Mouse (Mus musculus) kidney, postnatal 0 days (tissue): ENCODE results near the gene Coa7. TPM values are rescaled to one million over a fixed set of nuclear protein-coding genes. Genes with fewer than 3 reads are reported as not detected.
A peak's percentile ranks its signal among the peaks of the same experiment; 100 is the strongest.

Source experiments
- ATAC-seq: fragments of 200-750 bp; cut with Nextera tagmentation; replicated peaks from 2 replicates; pipeline ENCODE4 v1.8.0; 2017; ENCODE audit warnings: low read depth, moderate number of reproducible peaks, moderate TSS enrichment, moderate library complexity; ENCODE audit not compliant: low FRiP score
- DNase-seq: peaks from one replicate; pipeline ENCODE4 v3.0.0-alpha.2; 2016; ENCODE audit warnings: low spot score
- H3K27ac ChIP-seq: fragments of 300-500 bp; sonication (generic); 2 replicates; pipeline ENCODE4 v1.5.1; 2014; ENCODE audit warnings: mild to moderate bottlenecking
- H3K27me3 ChIP-seq: fragments of 300-500 bp; sonication (generic); 2 replicates; pipeline ENCODE4 v1.6.1; 2014; ENCODE audit warnings: low read length, mixed read lengths; ENCODE audit not compliant: insufficient read depth
- H3K36me3 ChIP-seq: fragments of 300-500 bp; sonication (generic); 2 replicates; pipeline ENCODE4 v1.6.1; 2014; ENCODE audit warnings: low read length, mixed read lengths; ENCODE audit not compliant: insufficient read depth
- H3K4me1 ChIP-seq: fragments of 300-500 bp; sonication (generic); replicated peaks from 2 replicates; pipeline ENCODE4 v1.6.1; 2014; ENCODE audit warnings: antibody characterized with exemption, low read length, mixed read lengths; ENCODE audit not compliant: insufficient read depth
- H3K4me2 ChIP-seq: fragments of 300-500 bp; sonication (generic); 2 replicates; pipeline ENCODE4 v1.6.1; 2014; ENCODE audit warnings: mild to moderate bottlenecking, low read length, moderate library complexity, mixed read lengths
- H3K4me3 ChIP-seq: fragments of 300-500 bp; sonication (generic); replicated peaks from 2 replicates; pipeline ENCODE4 v1.5.1; 2014; ENCODE audit warnings: low read depth, low read length
- H3K9ac ChIP-seq: fragments of 300-500 bp; sonication (generic); 2 replicates; pipeline ENCODE4 v1.6.1; 2014; ENCODE audit warnings: low read depth, low read length
- H3K9me3 ChIP-seq: fragments of 300-500 bp; sonication (generic); replicated peaks from 2 replicates; pipeline ENCODE4 v1.6.1; 2016; ENCODE audit warnings: low read length, inconsistent platforms, mixed read lengths
- CTCF ChIP-seq: IDR thresholded peaks from 2 replicates; pipeline ENCODE4 v1.5.1; 2016; ENCODE audit warnings: antibody characterized with exemption, low read depth, mild to moderate bottlenecking, moderate library complexity
- WGBS: fragments of 180-500 bp; shearing (Covaris S2); extraction: QIAGEN DNeasy Blood & Tissue Kit; methylation state at CpG from one replicate; pipeline ENCODE4 v1.1.7; 2014; 5-methylcytosine and 5-hydroxymethylcytosine counted together
- polyA plus RNA-seq: library from polyadenylated mRNA; unstranded; fragments of >200 nt; fragmentation: Nextera tagmentation; extraction: Ambion mirVana; gene quantifications from 2 replicates; pipeline ENCODE4 v1.2.1, GENCODE M21; 2015

Coa7 gene
- polyA plus RNA-seq, 1 experiment from 2014 or later, result 66.6 TPM

DNA sequence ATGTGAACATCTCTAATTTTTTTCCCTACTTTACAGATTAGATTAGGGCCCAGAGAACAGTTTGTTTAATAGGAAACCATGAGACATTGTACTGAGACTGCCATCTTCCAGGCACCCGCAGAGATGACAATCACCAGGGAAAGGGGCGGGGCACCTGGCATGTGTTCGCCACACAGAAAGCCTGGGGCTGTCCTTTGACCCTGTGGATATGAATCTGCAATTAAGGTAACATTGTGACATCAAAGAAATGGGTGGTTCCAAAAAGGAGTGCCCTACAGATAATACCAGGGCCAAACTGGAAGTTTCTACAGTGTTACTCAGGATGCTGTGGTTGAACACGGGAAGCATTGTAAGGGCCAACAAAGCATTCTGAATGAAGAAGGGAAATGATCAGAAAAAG is 42.5 kb downstream of the Coa7 start:
- Histone ChIP-seq H3K4me2 (no peak overlapping the region), H3K4me1 (no peaks in the 10 kb centered on the region), H3K27ac (no peak overlapping the region), H3K36me3 (no peaks in the 10 kb centered on the region), H3K4me3 (no peak overlapping the region), H3K27me3 (no peaks in the 10 kb centered on the region), H3K9me3 (no peaks in the 10 kb centered on the region), H3K9ac (no peak overlapping the region)
- no peak for DNase-seq
- ATAC-seq, result no peak
- 70% methylated on average over 4 of the region's 4 CpGs for WGBS
- TF ChIP-seq CTCF, result no peak

DNA sequence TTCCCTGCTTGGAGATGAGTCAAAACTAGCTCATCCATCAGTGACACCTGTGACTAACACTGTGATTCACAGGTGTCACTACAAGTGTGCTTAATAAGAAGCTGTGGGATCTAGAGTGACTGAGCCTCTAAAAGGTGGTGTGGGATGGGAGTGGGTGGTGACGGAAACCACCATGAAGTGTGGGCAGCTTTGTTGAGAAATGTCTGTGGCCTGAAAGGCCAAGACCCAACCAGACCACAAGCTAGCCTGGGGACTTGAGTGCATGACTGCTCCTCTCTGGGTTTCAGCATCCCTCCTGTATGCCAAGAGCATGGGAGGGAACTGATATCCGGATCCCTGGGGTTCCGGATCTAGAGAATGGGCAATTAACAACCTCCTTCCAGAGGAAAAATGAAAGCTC is 43.5 kb downstream of the Coa7 start:
- TF ChIP-seq CTCF, result no peak
- H3K9ac ChIP-seq, result no peak overlapping the region
- no peak overlapping the region for H3K27ac ChIP-seq
- DNase-seq (no peak), ATAC-seq (no peak)
- no peaks in the 10 kb centered on the region for H3K27me3 ChIP-seq
- no peaks in the 10 kb centered on the region for H3K36me3 ChIP-seq
- WGBS, result 85% methylated on average over 3 of the region's 3 CpGs
- H3K4me3 ChIP-seq, result no peak overlapping the region
- H3K9me3 ChIP-seq, result no peaks in the 10 kb centered on the region
- H3K4me1 ChIP-seq, result no peaks in the 10 kb centered on the region
- H3K4me2 ChIP-seq, result no peak overlapping the region

DNA sequence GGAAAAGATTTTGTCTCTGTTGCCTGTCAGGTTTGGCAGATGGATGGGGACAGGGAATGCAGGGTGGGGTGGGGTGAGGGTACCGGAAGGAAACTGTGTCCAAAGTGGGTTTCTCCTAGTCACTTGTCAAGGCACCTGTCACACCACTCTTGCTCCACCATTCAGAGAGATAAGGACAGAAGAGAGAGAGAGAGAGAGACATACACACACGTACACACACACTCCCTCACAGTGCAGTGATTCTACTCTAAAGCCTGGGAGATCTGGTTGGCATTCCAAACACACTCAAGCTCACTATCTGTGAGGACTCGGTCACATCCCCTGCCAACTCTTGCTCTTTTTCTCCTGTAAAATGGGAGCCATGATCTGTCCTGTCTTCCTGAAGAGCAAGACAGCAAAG is 44.2 kb downstream of the Coa7 start:
- no peak for DNase-seq
- H3K36me3 ChIP-seq, result no peaks in the 10 kb centered on the region
- no peak for TF ChIP-seq CTCF
- no peaks in the 10 kb centered on the region for H3K4me1 ChIP-seq
- H3K9me3 ChIP-seq, result no peaks in the 10 kb centered on the region
- H3K9ac ChIP-seq, result no peak overlapping the region
- no peak overlapping the region for H3K27ac ChIP-seq
- WGBS, result 77% methylated on average over 3 of the region's 3 CpGs
- no peak for ATAC-seq
- no peak overlapping the region for H3K4me2 ChIP-seq
- H3K4me3 ChIP-seq, result no peak overlapping the region
- no peaks in the 10 kb centered on the region for H3K27me3 ChIP-seq

DNA sequence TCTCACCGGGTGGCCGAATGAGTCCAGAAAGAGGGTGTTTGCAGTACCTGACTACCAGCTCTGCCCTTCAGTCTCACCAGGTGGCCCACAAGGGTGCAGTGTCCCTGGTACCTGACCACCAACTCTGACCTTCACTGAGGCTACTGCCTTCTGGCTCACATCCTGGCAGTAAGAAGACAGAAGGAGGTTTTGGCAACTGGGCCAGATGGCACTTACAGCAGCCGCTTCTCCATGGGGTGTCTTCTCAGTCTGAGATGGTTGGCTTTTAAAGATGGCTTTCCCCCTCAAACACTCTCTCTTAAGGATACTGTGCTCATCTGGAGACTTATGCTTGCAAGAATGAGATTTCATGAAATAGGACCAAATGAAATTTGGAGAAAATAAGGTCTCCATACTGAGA is 51.5 kb downstream of the Coa7 start:
- no peak for TF ChIP-seq CTCF
- Histone ChIP-seq H3K36me3 (no peaks in the 10 kb centered on the region), H3K27me3 (peaks cover 12% of the 10 kb centered on the region; the same call in 1 of the 2 replicates), H3K4me1 (0 out of 2 replicates have a peak, but pooled peaks cover 4% of the 10 kb centered on the region), H3K9ac (no peak overlapping the region), H3K4me2 (no peak overlapping the region), H3K4me3 (no peak overlapping the region), H3K27ac (no peak overlapping the region), H3K9me3 (no peaks in the 10 kb centered on the region)
- no peak for DNase-seq
- 75% methylated on average over 3 of the region's 3 CpGs for WGBS
- ATAC-seq, result no peak

DNA sequence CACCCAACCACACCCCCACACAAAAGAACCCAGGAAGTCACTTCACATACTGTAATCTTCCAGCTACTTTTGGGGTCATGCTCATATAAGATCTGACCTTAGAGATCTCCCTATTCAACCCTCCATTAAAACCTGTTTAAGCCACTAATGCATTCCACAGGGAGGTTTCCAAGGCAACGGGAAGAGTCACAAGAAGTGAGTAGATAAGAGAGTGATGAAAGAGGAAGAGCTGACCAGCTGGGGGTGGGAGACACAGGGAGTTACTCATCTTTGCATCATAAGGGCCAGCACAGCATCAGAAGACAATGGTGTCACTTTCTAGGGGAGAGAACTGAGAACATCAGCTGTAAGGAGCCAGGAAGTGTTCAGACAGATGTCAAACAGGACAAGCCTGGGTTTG is 52.2 kb downstream of the Coa7 start:
- no peak for TF ChIP-seq CTCF

DNA sequence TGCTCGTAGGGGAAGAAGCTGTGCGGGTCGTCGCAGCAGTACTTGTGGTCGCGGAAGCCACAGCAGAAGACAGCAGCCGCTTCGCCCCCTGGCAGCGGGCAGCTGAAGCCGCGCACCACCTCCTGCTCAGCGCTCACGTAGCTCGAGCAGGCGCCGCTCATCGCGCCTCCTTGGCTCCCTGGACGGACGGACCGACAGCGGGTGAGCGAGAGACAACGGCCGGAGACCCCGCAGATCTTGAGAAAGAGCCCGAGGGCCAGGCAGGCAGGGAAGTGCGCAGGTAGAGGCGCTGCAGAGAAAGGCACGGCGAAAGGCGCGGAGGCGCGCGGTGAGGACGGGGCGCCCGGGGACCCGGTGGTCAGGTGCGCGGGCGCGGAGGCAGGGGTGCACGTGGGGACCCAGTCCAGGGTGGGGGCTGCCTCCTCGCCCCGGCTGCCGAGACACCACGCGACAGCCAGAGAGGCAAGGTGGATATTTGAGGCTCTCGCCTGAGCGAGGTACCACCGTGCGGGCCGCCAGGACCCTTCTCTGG is 55.3 kb downstream of the Coa7 start, which contains the start of gene Shisal2a:
Shisal2a (minus strand) TSS at position 167 of the 532 bp plus-strand sequence.
- H3K4me1 ChIP-seq, result 0 out of 2 replicates have a peak, but pooled peaks cover 4% of the 10 kb centered on the region
- peak within 1 kb of the TSS; percentile 35 for H3K4me3 ChIP-seq
- no peaks in the 10 kb centered on the region for H3K9me3 ChIP-seq
- H3K27me3 ChIP-seq, result peaks cover 15% of the 10 kb centered on the region; the same call in 1 of the 2 replicates
- H3K4me2 ChIP-seq, result peak within 1 kb of the TSS; percentile 61
- ATAC-seq (no peak), DNase-seq (peak; percentile 45)
- H3K36me3 ChIP-seq, result no peaks in the 10 kb centered on the region
- H3K9ac ChIP-seq, result peak within 1 kb of the TSS; percentile 44
- WGBS, result 2% methylated on average over 55 of the region's 55 CpGs
- no peak within 1 kb of the TSS for H3K27ac ChIP-seq
- no peak; the same call in 1 of the 2 replicates for TF ChIP-seq CTCF

More for the DNA sequence above, 52.2 kb downstream of the Coa7 start:
- Histone ChIP-seq H3K27ac (no peak overlapping the region), H3K27me3 (peaks cover 15% of the 10 kb centered on the region; the same call in 1 of the 2 replicates), H3K4me1 (0 out of 2 replicates have a peak, but pooled peaks cover 4% of the 10 kb centered on the region), H3K9ac (no peak overlapping the region), H3K9me3 (no peaks in the 10 kb centered on the region), H3K36me3 (no peaks in the 10 kb centered on the region), H3K4me3 (no peak overlapping the region), H3K4me2 (no peak overlapping the region)
- no peak for DNase-seq
- no peak for ATAC-seq
- 28% methylated on average over 1 of the region's 1 CpGs for whole genome bisulfite sequencing
